Mouse (Mus musculus): ENCODE measurements around the gene Chchd10. TPM values are rescaled to one million over a fixed set of nuclear protein-coding genes. Genes with fewer than 3 reads are reported as not detected.
A peak's percentile ranks its signal among the peaks of the same experiment; 100 is the strongest.

Gene Chchd10
- polyA plus RNA-seq, 1 experiment from 2014 or later: 541 TPM

- H3K36me3 ChIP-seq (ENCODE audit: insufficient read depth, low read length): no peaks in the 10 kb centered on the region
- H3K4me2 ChIP-seq (ENCODE audit: low read length): peak overlapping the region; percentile 82
- TF ChIP-seq CTCF (IDR thresholded peaks at IDR 0.05; ENCODE audit: low read depth): no peak
- peaks cover 3% of the 10 kb centered on the region; the same call in 1 of the 2 replicates for H3K27me3 ChIP-seq (ENCODE audit: insufficient read depth, low read length)
- no peaks in the 10 kb centered on the region for H3K9me3 ChIP-seq (replicated peaks; ENCODE audit: low read length)
- H3K4me1 ChIP-seq (replicated peaks; ENCODE audit: insufficient read depth, low read length): peaks cover 26% of the 10 kb centered on the region
- DNase-seq (ENCODE audit: low spot score) (peak; percentile 76), ATAC-seq (replicated peaks; ENCODE audit: low FRiP score, low read depth) (peak; percentile 33; the same call in 1 of the 2 replicates)
- peak overlapping the region; percentile 72 for H3K9ac ChIP-seq (ENCODE audit: low read depth, low read length)
- 1% methylated on average over 36 of the region's 44 CpGs for WGBS
- H3K27ac ChIP-seq: no peak overlapping the region
- H3K4me3 ChIP-seq (replicated peaks; ENCODE audit: low read depth, low read length): peak overlapping the region; percentile 46
Observed at GRCm38 (mm10) chr10:75932081-75932678, 750 bp upstream of the Chchd10 start.

- 59% methylated on average over 1 of the region's 1 CpGs for WGBS
- H3K4me1 ChIP-seq (replicated peaks; ENCODE audit: insufficient read depth, low read length): peaks cover 28% of the 10 kb centered on the region
- no peak for ATAC-seq (replicated peaks; ENCODE audit: low FRiP score, low read depth)
Observed at GRCm38 (mm10) chr10:75934991-75935390, 2.1 kb downstream of the Chchd10 start.

GRCm38 (mm10) chr10:75935680-75936541 is 3.0 kb downstream of the Chchd10 start, which contains the start of gene Mmp11:
Gene Mmp11, minus strand, starts transcription at chr10:75936496.
- DNase-seq (ENCODE audit: low spot score) (peak; percentile 81), ATAC-seq (replicated peaks; ENCODE audit: low FRiP score, low read depth) (peak; percentile 80)
- Histone ChIP-seq H3K4me1 (replicated peaks; ENCODE audit: insufficient read depth, low read length) (peaks cover 24% of the 10 kb centered on the region), H3K27me3 (ENCODE audit: insufficient read depth, low read length) (peaks cover 3% of the 10 kb centered on the region; the same call in 1 of the 2 replicates), H3K4me2 (ENCODE audit: low read length) (peak within 1 kb of the TSS; percentile 61), H3K36me3 (ENCODE audit: insufficient read depth, low read length) (no peaks in the 10 kb centered on the region), H3K9ac (ENCODE audit: low read depth, low read length) (peak within 1 kb of the TSS; percentile 71), H3K4me3 (replicated peaks; ENCODE audit: low read depth, low read length) (peak within 1 kb of the TSS; percentile 48), H3K27ac (peak within 1 kb of the TSS; percentile 85), H3K9me3 (replicated peaks; ENCODE audit: low read length) (no peaks in the 10 kb centered on the region)
- 2% methylated on average over 50 of the region's 51 CpGs for WGBS
- no peak for TF ChIP-seq CTCF (IDR thresholded peaks at IDR 0.05; ENCODE audit: low read depth)

More at GRCm38 (mm10) chr10:75934991-75935390, 2.1 kb downstream of the Chchd10 start:
- Histone ChIP-seq H3K9ac (ENCODE audit: low read depth, low read length) (no peak overlapping the region), H3K9me3 (replicated peaks; ENCODE audit: low read length) (no peaks in the 10 kb centered on the region), H3K36me3 (ENCODE audit: insufficient read depth, low read length) (no peaks in the 10 kb centered on the region), H3K4me2 (ENCODE audit: low read length) (peak overlapping the region; percentile 61), H3K27ac (no peak overlapping the region), H3K27me3 (ENCODE audit: insufficient read depth, low read length) (peaks cover 3% of the 10 kb centered on the region; the same call in 1 of the 2 replicates), H3K4me3 (replicated peaks; ENCODE audit: low read depth, low read length) (no peak overlapping the region; the same call in 1 of the 2 replicates)
- no peak for TF ChIP-seq CTCF (IDR thresholded peaks at IDR 0.05; ENCODE audit: low read depth)
- DNase-seq (ENCODE audit: low spot score): no peak

DNA sequence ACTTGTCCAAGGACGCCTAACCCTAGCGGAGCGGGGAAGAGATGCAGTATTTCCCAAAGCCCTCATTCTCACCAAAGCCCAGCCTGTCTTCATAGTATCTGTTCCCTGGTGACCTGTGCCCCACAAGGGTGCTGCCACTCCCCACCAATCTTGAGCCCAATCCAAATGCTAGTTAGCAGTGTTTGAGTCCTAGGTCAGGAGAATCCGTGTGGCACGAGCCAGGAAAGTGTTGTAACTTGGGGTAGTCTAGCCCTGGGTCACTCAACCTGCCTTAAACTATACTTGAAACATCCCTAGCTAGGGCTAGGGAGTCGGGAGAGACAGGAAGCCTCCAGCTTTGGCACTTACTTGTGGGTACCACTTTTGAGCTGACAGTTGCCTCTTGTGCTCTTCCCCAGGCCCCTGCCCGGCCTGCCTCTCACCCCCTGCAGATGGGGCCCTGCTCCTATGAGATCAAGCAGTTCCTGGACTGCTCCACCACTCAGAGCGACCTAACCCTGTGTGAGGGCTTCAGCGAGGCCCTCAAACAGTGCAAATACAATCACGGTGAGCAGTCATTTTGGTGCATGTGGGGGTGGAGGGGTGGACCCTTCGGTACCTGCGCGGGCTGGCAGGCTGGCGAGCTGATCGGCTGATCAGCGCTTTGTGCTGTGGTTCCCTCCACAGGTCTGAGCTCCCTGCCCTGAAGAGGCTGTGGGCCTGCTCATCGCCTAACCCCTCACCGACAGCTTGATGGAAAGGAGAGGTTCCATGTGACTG is 4.2 kb downstream of the Chchd10 start:
- Histone ChIP-seq H3K9ac (ENCODE audit: low read depth, low read length) (peak overlapping the region; percentile 18; the same call in 1 of the 2 replicates), H3K4me1 (replicated peaks; ENCODE audit: insufficient read depth, low read length) (peaks cover 15% of the 10 kb centered on the region), H3K4me3 (replicated peaks; ENCODE audit: low read depth, low read length) (no peak overlapping the region), H3K4me2 (ENCODE audit: low read length) (peak overlapping the region; percentile 61), H3K36me3 (ENCODE audit: insufficient read depth, low read length) (no peaks in the 10 kb centered on the region), H3K9me3 (replicated peaks; ENCODE audit: low read length) (no peaks in the 10 kb centered on the region), H3K27me3 (ENCODE audit: insufficient read depth, low read length) (peaks cover 3% of the 10 kb centered on the region; the same call in 1 of the 2 replicates), H3K27ac (0 out of 2 replicates have a peak overlapping the region, but pooled peaks have one; percentile 5)
- no peak for ATAC-seq (replicated peaks; ENCODE audit: low FRiP score, low read depth)
- no peak for TF ChIP-seq CTCF (IDR thresholded peaks at IDR 0.05; ENCODE audit: low read depth)
- 56% methylated on average over 18 of the region's 18 CpGs for WGBS
- no peak for DNase-seq (ENCODE audit: low spot score)

DNA sequence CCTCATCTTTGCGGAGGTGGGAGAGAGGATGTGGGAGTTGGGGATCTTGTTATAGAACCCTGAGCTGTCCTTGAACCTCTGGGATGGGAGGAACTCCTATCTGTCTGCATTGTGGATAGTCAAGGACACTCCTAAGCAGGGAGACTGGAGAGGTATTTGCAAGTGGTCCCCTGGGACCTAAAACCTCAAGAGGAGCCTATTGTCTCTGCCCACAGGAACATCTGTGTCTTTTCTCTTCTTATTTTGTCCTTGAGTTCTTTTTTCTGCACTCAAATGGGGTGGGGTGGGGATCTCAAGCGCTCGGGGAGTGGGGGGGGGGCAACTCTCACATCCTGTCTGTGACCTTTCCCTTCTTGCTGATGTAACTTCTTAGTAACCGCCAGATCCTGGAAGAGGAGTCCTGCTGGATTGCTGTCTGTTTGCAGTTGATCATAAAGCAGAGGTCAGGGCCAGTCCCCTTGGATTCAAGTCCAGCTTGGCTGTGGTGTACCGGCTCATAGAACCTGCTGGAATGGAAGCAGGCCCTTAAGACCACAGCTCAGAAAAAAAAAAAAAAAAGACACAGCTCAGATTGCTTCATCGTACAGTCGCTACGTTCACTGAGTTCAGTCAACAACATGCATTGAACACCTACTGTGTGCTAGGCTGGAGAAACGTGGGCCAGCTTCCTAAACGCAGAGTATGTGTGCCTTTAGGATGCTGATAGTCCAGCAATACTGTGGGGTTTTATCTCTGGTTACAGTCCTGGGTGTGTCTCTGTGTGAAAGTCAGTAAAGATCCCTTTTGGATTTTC is 5.1 kb downstream of the Chchd10 start:
- ATAC-seq (replicated peaks; ENCODE audit: low FRiP score, low read depth) (no peak), DNase-seq (ENCODE audit: low spot score) (peak; percentile 39)
- Histone ChIP-seq H3K4me2 (ENCODE audit: low read length) (peak overlapping the region; percentile 61; the same call in 1 of the 2 replicates), H3K9me3 (replicated peaks; ENCODE audit: low read length) (no peaks in the 10 kb centered on the region), H3K4me3 (replicated peaks; ENCODE audit: low read depth, low read length) (no peak overlapping the region), H3K4me1 (replicated peaks; ENCODE audit: insufficient read depth, low read length) (0 out of 2 replicates have a peak, but pooled peaks cover 7% of the 10 kb centered on the region), H3K9ac (ENCODE audit: low read depth, low read length) (no peak overlapping the region), H3K27me3 (ENCODE audit: insufficient read depth, low read length) (peaks cover 3% of the 10 kb centered on the region; the same call in 1 of the 2 replicates), H3K36me3 (ENCODE audit: insufficient read depth, low read length) (no peaks in the 10 kb centered on the region), H3K27ac (no peak overlapping the region)
- TF ChIP-seq CTCF (IDR thresholded peaks at IDR 0.05; ENCODE audit: low read depth): no peak
- WGBS: 63% methylated on average over 10 of the region's 10 CpGs
